Mouse (Mus musculus) forebrain, embryonic 11.5 days (tissue): Measurements from ENCODE around the gene Adgrl2. TPM values are rescaled to one million over a fixed set of nuclear protein-coding genes. Genes with fewer than 3 reads are reported as not detected.
A peak's percentile ranks its signal among the peaks of the same experiment; 100 is the strongest.

ENCODE experiments used
- ATAC-seq: fragments of 200-750 bp; cut with Nextera tagmentation; replicated peaks from 2 replicates; pipeline ENCODE4 v1.8.0; 2017; ENCODE audit warnings: moderate TSS enrichment; ENCODE audit not compliant: low FRiP score
- DNase-seq: peaks from one replicate; pipeline ENCODE4 v3.0.0-alpha.2; 2017; ENCODE audit warnings: low spot score
- H3K27ac ChIP-seq: fragments of 300-500 bp; sonication (generic); 2 replicates; pipeline ENCODE4 v1.5.1; 2014; ENCODE audit warnings: low read depth, low read length
- H3K27me3 ChIP-seq: fragments of 300-500 bp; sonication (generic); 2 replicates; pipeline ENCODE4 v1.6.1; 2014; ENCODE audit warnings: mild to moderate bottlenecking, low read length, mixed read lengths; ENCODE audit not compliant: control insufficient read depth, insufficient read depth
- H3K36me3 ChIP-seq: fragments of 300-500 bp; sonication (generic); 2 replicates; pipeline ENCODE4 v1.6.1; 2014; ENCODE audit warnings: mild to moderate bottlenecking, low read length, moderate library complexity, mixed read lengths; ENCODE audit not compliant: control insufficient read depth, insufficient read depth
- H3K4me1 ChIP-seq: fragments of 300-500 bp; sonication (generic); replicated peaks from 2 replicates; pipeline ENCODE4 v1.6.1; 2014; ENCODE audit warnings: low read length, mixed read lengths; ENCODE audit not compliant: control insufficient read depth, insufficient read depth
- H3K4me2 ChIP-seq: fragments of 300-500 bp; sonication (generic); 2 replicates; pipeline ENCODE4 v1.6.1; 2014; ENCODE audit warnings: low read depth, mild to moderate bottlenecking, low read length, moderate library complexity, mixed read lengths; ENCODE audit not compliant: severe bottlenecking
- H3K4me3 ChIP-seq: fragments of 300-500 bp; sonication (generic); 2 replicates; pipeline ENCODE4 v1.5.1; 2014; ENCODE audit warnings: low read depth, low read length
- H3K9ac ChIP-seq: fragments of 300-500 bp; sonication (generic); 2 replicates; pipeline ENCODE4 v1.6.1; 2014; ENCODE audit warnings: low read length
- H3K9me3 ChIP-seq: fragments of 300-500 bp; sonication (generic); 2 replicates; pipeline ENCODE4 v1.6.1; 2016; ENCODE audit warnings: low read length, mixed read lengths; ENCODE audit not compliant: control insufficient read depth
- WGBS: fragments of 180-500 bp; shearing (Covaris S2); extraction: QIAGEN DNeasy Blood & Tissue Kit; methylation state at CpG from one replicate; pipeline ENCODE4 v1.1.7; 2014; 5-methylcytosine and 5-hydroxymethylcytosine counted together
- polyA plus RNA-seq: library from polyadenylated mRNA; unstranded; fragments of >200 nt; fragmentation: Nextera tagmentation; extraction: Ambion mirVana; gene quantifications from 2 replicates; pipeline ENCODE4 v1.2.1, GENCODE M21; 2014

Adgrl2 gene
- polyA plus RNA-seq, 1 experiment from 2014 or later: 112 TPM

DNA sequence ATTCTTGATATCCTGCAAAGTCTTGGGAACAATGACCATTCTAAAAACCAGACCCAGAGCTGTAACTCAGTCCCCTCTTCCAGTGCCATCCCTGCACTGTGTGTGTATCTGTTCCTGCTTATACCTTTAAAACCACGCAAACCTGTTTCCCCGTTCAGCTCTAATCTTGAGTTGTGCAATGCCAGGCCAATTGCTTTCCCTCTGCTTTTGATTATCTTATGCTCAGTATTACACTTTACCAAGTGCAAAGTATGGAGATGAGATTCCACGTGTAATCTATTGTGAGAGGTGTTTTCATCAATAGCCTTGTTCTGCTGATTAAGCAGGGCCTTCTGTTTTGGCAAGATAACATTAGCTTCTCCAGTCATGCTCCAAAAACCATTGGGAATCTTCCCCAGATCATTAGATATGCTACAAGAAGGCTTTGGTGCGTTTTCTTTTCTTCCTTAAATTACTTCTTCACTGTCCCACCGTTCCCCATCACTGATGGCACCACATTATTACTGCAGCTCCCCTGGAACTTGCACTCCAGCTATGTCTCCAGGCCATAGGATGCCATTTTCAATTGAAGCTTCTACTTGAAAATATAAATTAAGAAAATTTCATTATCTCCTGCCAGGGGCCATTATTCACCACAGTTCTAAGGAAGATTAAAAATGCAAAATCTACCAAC, 118.4 kb downstream of the Adgrl2 start:
- DNase-seq (no peak), ATAC-seq (no peak)
- no peak overlapping the region for H3K4me3 ChIP-seq
- no peak overlapping the region for H3K27ac ChIP-seq
- H3K27me3 ChIP-seq: no peaks in the 10 kb centered on the region
- no peak overlapping the region for H3K9ac ChIP-seq
- WGBS: 87% methylated on average over 5 of the region's 5 CpGs
- peaks cover 3% of the 10 kb centered on the region; the same call in 1 of the 2 replicates for H3K4me1 ChIP-seq
- H3K4me2 ChIP-seq: no peak overlapping the region
- H3K9me3 ChIP-seq: no peaks in the 10 kb centered on the region
- H3K36me3 ChIP-seq: no peaks in the 10 kb centered on the region

DNA sequence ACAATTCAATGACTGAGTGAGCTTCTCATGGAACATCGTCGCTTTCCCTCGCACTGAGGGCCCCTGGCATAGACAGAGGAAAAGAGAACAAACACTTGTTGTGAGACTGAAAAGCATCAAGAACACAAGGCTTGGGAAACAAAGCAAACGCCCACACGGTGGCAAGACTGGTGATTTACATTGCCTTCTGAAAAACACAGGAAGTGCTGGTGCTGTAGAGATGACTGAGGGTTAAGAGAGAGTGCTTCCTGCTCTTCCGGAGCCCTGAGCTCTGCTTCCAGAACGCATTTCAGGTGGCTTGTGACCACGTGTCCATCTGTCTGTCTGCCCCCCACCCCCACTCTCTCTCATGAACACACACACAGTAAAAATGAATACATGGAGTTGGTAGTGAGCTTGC, 122.7 kb downstream of the Adgrl2 start:
- H3K9me3 ChIP-seq: no peaks in the 10 kb centered on the region
- H3K4me2 ChIP-seq: no peak overlapping the region
- no peak overlapping the region for H3K9ac ChIP-seq
- H3K27ac ChIP-seq: 0 out of 2 replicates have a peak overlapping the region, but pooled peaks have one; percentile 12
- ATAC-seq: no peak
- no peak for DNase-seq
- no peaks in the 10 kb centered on the region for H3K36me3 ChIP-seq
- 49% methylated on average over 8 of the region's 8 CpGs for WGBS
- H3K4me3 ChIP-seq: no peak overlapping the region
- peaks cover 3% of the 10 kb centered on the region; the same call in 1 of the 2 replicates for H3K4me1 ChIP-seq
- H3K27me3 ChIP-seq: no peaks in the 10 kb centered on the region

DNA sequence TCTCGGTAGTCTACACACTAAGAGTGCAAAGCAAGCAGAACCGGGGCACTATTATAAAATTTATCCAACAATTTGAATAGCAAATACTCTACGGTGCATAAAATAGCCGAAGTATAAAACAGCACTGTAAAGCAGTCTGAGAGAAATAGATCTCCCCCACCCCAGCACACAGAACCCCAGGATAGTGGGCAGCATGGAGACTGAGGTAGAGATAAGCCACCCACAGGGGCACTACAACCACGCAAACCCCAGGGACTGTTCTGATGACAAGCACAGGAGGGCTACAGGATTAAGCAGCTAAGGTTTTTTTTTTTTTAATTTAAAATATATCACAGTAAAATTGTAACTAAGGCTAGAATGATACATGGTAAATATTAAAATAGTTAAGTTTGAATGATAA, 123.7 kb downstream of the Adgrl2 start:
- DNase-seq: no peak
- H3K4me2 ChIP-seq: no peak overlapping the region
- H3K27me3 ChIP-seq: no peaks in the 10 kb centered on the region
- peaks cover 3% of the 10 kb centered on the region; the same call in 1 of the 2 replicates for H3K4me1 ChIP-seq
- H3K4me3 ChIP-seq: no peak overlapping the region
- no peaks in the 10 kb centered on the region for H3K36me3 ChIP-seq
- WGBS: 90% methylated on average over 5 of the region's 5 CpGs
- no peaks in the 10 kb centered on the region for H3K9me3 ChIP-seq
- H3K27ac ChIP-seq: no peak overlapping the region
- H3K9ac ChIP-seq: no peak overlapping the region
- no peak for ATAC-seq

DNA sequence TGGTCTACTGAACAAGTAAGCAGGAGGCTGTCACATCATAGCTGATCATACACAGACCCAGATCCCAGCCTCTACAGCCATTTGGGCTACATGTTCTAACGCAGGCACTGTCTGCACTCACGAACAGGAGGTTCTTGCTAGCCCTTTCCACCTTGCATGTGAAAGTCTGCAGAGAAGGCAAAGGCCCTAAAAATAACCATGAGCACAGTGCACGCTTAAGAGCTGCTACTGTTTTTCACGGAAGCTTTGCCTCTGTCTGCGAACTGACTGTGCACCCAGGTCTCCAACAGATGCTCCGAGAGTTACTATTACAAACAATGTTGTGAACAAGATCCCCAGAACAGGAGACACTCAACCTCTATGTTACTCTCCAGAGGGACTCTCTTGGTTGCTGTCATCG, 124.3 kb downstream of the Adgrl2 start:
- WGBS: 86% methylated on average over 7 of the region's 7 CpGs
- Histone ChIP-seq H3K27ac (no peak overlapping the region), H3K4me1 (peaks cover 3% of the 10 kb centered on the region; the same call in 1 of the 2 replicates), H3K36me3 (no peaks in the 10 kb centered on the region), H3K9ac (no peak overlapping the region), H3K9me3 (no peaks in the 10 kb centered on the region), H3K4me3 (no peak overlapping the region), H3K4me2 (no peak overlapping the region), H3K27me3 (no peaks in the 10 kb centered on the region)
- ATAC-seq (no peak), DNase-seq (no peak)

DNA sequence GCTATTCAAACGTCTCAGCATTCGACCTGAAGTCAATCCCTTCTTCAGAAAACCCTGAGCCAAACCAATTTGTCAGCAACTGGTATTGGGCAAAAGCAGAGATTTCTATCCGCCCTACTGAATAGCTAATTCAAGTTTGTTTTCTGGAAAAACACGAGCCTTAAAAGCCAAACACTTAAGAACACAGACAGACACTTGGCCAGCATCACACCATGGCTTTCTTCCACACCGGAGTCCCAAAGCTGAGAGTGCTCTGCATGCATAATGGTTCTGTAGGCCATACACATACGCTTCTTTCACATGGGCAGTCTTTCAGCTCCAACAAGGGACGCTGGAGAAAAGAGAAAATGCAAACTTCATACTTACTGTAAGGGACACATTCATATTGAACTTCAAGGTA, 125.1 kb downstream of the Adgrl2 start:
- ATAC-seq: no peak
- no peak overlapping the region for H3K27ac ChIP-seq
- H3K4me2 ChIP-seq: no peak overlapping the region
- peaks cover 3% of the 10 kb centered on the region; the same call in 1 of the 2 replicates for H3K4me1 ChIP-seq
- no peak for DNase-seq
- 73% methylated on average over 7 of the region's 7 CpGs for WGBS
- no peak overlapping the region for H3K9ac ChIP-seq
- H3K36me3 ChIP-seq: no peaks in the 10 kb centered on the region
- no peaks in the 10 kb centered on the region for H3K9me3 ChIP-seq
- H3K4me3 ChIP-seq: no peak overlapping the region
- no peaks in the 10 kb centered on the region for H3K27me3 ChIP-seq

DNA sequence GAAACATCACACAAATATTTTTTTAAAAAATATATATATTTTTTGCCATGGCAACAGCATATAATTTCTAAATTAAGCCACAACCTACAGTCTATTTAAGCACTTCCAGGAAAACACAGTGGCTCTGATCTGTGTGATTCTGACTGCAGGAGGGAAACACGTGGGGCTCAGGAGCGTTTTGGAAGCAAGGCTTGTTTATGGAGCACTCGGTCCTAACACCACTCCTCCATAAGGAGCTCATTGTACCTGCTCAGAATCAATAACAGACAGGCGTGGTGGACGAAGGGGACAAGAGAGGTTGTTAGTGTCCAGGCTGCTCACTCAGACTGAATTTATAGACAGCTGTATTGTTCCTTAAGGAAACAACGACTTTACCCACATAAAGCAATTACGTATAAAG, 128.5 kb downstream of the Adgrl2 start:
- no peaks in the 10 kb centered on the region for H3K4me1 ChIP-seq
- WGBS: 54% methylated on average over 7 of the region's 7 CpGs
- no peaks in the 10 kb centered on the region for H3K9me3 ChIP-seq
- H3K36me3 ChIP-seq: peaks cover 7% of the 10 kb centered on the region; the same call in 1 of the 2 replicates
- no peak overlapping the region for H3K4me3 ChIP-seq
- H3K9ac ChIP-seq: no peak overlapping the region
- no peak overlapping the region for H3K27ac ChIP-seq
- H3K27me3 ChIP-seq: no peaks in the 10 kb centered on the region
- DNase-seq: no peak
- ATAC-seq: no peak
- H3K4me2 ChIP-seq: no peak overlapping the region

DNA sequence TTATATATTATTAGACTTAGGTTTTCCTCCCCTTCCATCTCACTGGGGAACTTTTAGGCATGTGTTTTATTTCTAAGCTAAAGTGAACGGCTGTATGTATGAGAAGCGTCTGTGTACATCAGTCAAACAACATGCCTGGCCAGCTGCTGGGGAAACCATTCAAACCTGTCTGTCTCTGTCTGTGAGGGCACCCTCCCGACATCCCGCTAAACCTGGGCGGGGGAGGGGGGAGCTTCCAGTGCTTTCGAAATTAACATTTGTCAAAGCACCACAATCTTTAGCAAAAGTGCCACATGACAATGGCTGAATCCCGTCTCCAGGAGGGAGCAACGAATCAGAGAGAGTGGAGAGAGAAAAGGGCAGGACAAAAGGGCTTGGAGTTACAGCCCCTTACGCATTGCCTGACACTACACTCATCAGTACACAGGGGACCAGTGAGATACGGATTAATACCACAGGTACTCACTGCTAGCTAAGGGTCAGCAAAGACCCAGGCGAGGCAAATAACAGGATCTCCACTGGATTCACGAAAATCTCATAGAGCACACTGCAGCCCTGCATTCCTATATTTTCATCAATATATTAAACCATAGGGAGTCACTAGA, 135.9 kb downstream of the Adgrl2 start:
- Histone ChIP-seq H3K9me3 (no peaks in the 10 kb centered on the region), H3K27me3 (no peaks in the 10 kb centered on the region), H3K36me3 (peaks cover 13% of the 10 kb centered on the region; the same call in 1 of the 2 replicates), H3K27ac (no peak overlapping the region), H3K4me2 (peak overlapping the region; percentile 22; the same call in 1 of the 2 replicates), H3K4me3 (no peak overlapping the region), H3K4me1 (peaks cover 7% of the 10 kb centered on the region; the same call in 1 of the 2 replicates), H3K9ac (no peak overlapping the region)
- ATAC-seq (peak; percentile 49; the same call in 1 of the 2 replicates), DNase-seq (no peak)
- 18% methylated on average over 12 of the region's 12 CpGs for WGBS

DNA sequence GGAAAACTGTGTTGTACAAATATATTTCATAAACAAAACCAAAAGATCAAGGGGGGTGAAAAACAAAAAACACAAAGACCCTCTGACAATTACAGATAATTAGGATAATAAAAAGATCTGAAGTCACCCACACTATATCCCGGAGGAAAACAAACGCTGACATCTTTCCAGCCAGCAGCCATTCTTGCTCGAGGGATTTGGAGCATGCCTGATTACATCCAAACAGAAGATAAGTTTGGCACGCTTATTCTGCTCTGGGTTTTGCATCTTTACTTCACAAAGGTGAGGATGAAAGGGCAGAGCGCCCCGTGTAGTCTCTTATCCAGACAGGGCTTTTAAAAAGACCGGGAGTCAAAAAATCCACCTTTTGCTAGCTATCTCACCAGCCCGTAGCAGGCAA, 137.0 kb downstream of the Adgrl2 start:
- peaks cover 6% of the 10 kb centered on the region; the same call in 1 of the 2 replicates for H3K36me3 ChIP-seq
- 0 out of 2 replicates have a peak, but pooled peaks have one; percentile 43 for ATAC-seq
- 14% methylated on average over 8 of the region's 8 CpGs for WGBS

More for the DNA sequence above, 137.0 kb downstream of the Adgrl2 start:
- Histone ChIP-seq H3K4me1 (peaks cover 7% of the 10 kb centered on the region; the same call in 1 of the 2 replicates), H3K4me2 (no peak overlapping the region), H3K4me3 (no peak overlapping the region), H3K27me3 (no peaks in the 10 kb centered on the region), H3K9me3 (no peaks in the 10 kb centered on the region), H3K27ac (no peak overlapping the region), H3K9ac (no peak overlapping the region)
- no peak for DNase-seq
